In the genomic region with DNA sequence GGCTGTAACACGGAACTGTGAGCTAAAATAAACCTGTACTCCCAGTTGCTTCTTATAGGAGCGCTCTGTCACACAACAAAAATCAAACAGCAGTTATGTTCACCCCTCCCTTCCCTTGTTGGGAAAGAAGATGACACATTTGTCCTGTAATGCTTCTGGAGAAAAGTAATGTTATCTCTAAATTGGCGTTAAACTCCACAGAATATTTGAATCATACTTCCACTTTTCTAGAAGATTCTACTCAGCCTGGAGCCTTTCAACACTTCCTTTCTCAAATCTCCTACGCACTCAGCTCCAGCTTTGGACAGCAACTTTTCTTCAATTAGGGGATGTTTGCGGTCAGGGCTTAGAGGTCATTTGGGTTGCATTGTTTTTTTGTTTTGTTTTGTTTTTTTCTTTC, we compare ENCODE assay signal across 30 mouse cellular contexts. TPM values are rescaled to one million over a fixed set of nuclear protein-coding genes. Genes with fewer than 3 reads are reported as not detected.
DNase-seq lines count a peak whose midpoint lies in the region; ATAC-seq and TF ChIP-seq lines count a peak whose summit lies in the region.
"Had no signal": no experiment of that assay in that cellular context is flagged by ENCODE, and none has a peak within 500 bp of the region (broad histone marks: within the 10 kb centered on the region; RNA-seq: fewer than 3 reads in every experiment).

No protein-coding gene starts in this region.

- no peak for ATAC-seq in hindbrain, embryonic 12.5 days (ENCODE audit: low FRiP score)
- ATAC-seq: CD4-positive, CD25-positive, alpha-beta regulatory T cell, adult 4 months; forebrain, embryonic 13.5 days; inflammation-experienced regulatory T-cells, adult 6 months; midbrain, embryonic 16.5 days had no signal

- DNase-seq in heart, adult 8-10 months (ENCODE audit: low spot score), result peak; percentile 67
- no peak for DNase-seq in heart, postnatal 14 days
- DNase-seq in lung, postnatal 25 days (ENCODE audit: low spot score), result peak; percentile 22
- DNase-seq in lung, adult 2 months, result no peak
- DNase-seq in right cerebral cortex, postnatal 14 days, result no peak
- DNase-seq: adrenal gland, postnatal 14 days; cerebellum, adult 18-20 months; cerebellum, postnatal 14 days; gastrocnemius, postnatal 36 days; kidney, adult 11 months; kidney, postnatal 25 days; liver; lung, embryonic 14.5 days; right cerebral cortex, adult 18-20 months; right cerebral cortex, postnatal 4 days; thymus, adult 2 months; thymus, postnatal 36 days had no signal

- no peak for TF ChIP-seq CTCF in lung, adult 2 months (IDR thresholded peaks at IDR 0.05; ENCODE audit: insufficient read depth, low read length)

- H3K4me3 ChIP-seq in lung, adult 2 months (replicated peaks; ENCODE audit: extremely low read depth, low read depth, low read length), result no peak overlapping the region
- no peak overlapping the region for H3K4me3 ChIP-seq in macrophage (ENCODE audit: inconsistent target)
- no peak overlapping the region for H3K4me3 ChIP-seq in hindbrain, embryonic 12.5 days
- H3K4me3 ChIP-seq: forebrain, embryonic 13.5 days; hindbrain, embryonic 15.5 days; kidney, embryonic 15.5 days; myocyte; neural tube, embryonic 12.5 days had no signal

- intact Hi-C loops in heart, postnatal 14 days (cut with DNase I), result no loop called here

- no peaks in the 10 kb centered on the region for H3K79me2 ChIP-seq in macrophage (ENCODE audit: inconsistent target)

- no peak overlapping the region for H3K9ac ChIP-seq in hindbrain, embryonic 12.5 days
- H3K9ac ChIP-seq: forebrain, embryonic 13.5 days; hindbrain, embryonic 15.5 days; kidney, embryonic 15.5 days; lung, embryonic 14.5 days; neural tube, embryonic 12.5 days had no signal

- H3K27ac ChIP-seq in macrophage, result peak overlapping the region; percentile 75
- no peak overlapping the region for H3K27ac ChIP-seq in hindbrain, embryonic 12.5 days
- H3K27ac ChIP-seq: forebrain, embryonic 13.5 days; hindbrain, embryonic 15.5 days; kidney, embryonic 15.5 days; neural tube, embryonic 12.5 days; stomach, postnatal 0 days had no signal

- H3K9me3 ChIP-seq in hindbrain, embryonic 12.5 days (replicated peaks), result no peaks in the 10 kb centered on the region
- H3K9me3 ChIP-seq: forebrain, embryonic 13.5 days; hindbrain, embryonic 15.5 days; kidney, embryonic 15.5 days; neural tube, embryonic 12.5 days had no signal

- no peak for TF ChIP-seq POLR2A in lung, adult 2 months (IDR thresholded peaks at IDR 0.05; ENCODE audit: borderline replicate concordance, extremely low read depth, low read depth, low read length)

- H3K4me1 ChIP-seq in lung, adult 2 months (ENCODE audit: control insufficient read depth, insufficient read depth, low read length), result no peaks in the 10 kb centered on the region; the same call in 1 of the 2 replicates
- H3K4me1 ChIP-seq in hindbrain, embryonic 12.5 days, result 0 out of 2 replicates have a peak, but pooled peaks cover 2% of the 10 kb centered on the region
- H3K4me1 ChIP-seq: forebrain, embryonic 13.5 days; hindbrain, embryonic 15.5 days; neural tube, embryonic 12.5 days had no signal

- no peak overlapping the region for H3K4me2 ChIP-seq in hindbrain, embryonic 12.5 days (replicated peaks)
- H3K4me2 ChIP-seq: forebrain, embryonic 13.5 days; heart, embryonic 11.5 days; hindbrain, embryonic 15.5 days; kidney, embryonic 15.5 days; lung, embryonic 14.5 days; midbrain, embryonic 11.5 days; neural tube, embryonic 12.5 days had no signal

- WGBS in lung, adult 2 months, result 72% methylated on average over 5 of the region's 5 CpGs
- WGBS in macrophage (ENCODE audit: missing documents), result 34% methylated on average over 5 of the region's 5 CpGs
- 88% methylated on average over 5 of the region's 5 CpGs for WGBS in hindbrain, embryonic 12.5 days

- H3K27me3 ChIP-seq in hindbrain, embryonic 12.5 days, result no peaks in the 10 kb centered on the region
- H3K27me3 ChIP-seq: forebrain, embryonic 13.5 days; hindbrain, embryonic 15.5 days; kidney, embryonic 15.5 days; neural tube, embryonic 12.5 days had no signal

- no peaks in the 10 kb centered on the region for H3K36me3 ChIP-seq in macrophage (ENCODE audit: inconsistent target)
- H3K36me3 ChIP-seq in hindbrain, embryonic 12.5 days, result no peaks in the 10 kb centered on the region
- H3K36me3 ChIP-seq: hindbrain, embryonic 15.5 days; kidney, embryonic 15.5 days; neural tube, embryonic 12.5 days had no signal

RNA-seq across cellular contexts. Expression of a gene that starts 20.7 kb away (rescaled TPM):
- 100 to 1,000 TPM; 125 to 153 (median 140) TPM for total RNA-seq in heart, adult 8-10 months (2022)
- total RNA-seq in heart, postnatal 14 days (2021), result 100 to 1,000 TPM; 134 to 135 TPM
- 20.6 and 34.2 TPM in 2 replicates for polyA plus RNA-seq in lung, adult 2 months (2012; rRNA removed)
- 100 to 1,000 TPM in 4 of 26 experiments, 10 to 100 TPM in 22; 27.7 to 109 (median 77.3) TPM for total RNA-seq in macrophage (2018; cell fraction: chromatin; rRNA removed)
- total RNA-seq in macrophage (2018; cell fraction: cytosol; rRNA removed), result 100 to 1,000 TPM; 101 to 187 (median 138) TPM
- total RNA-seq in macrophage (2018; cell fraction: nucleus; rRNA removed), result 100 to 1,000 TPM in 4 of 26 experiments, 10 to 100 TPM in 22; 42.1 to 128 (median 84.0) TPM
- 132 to 355 TPM (median 176 TPM) in 3 replicates for polyA plus RNA-seq in macrophage (2018)
- polyA plus RNA-seq in hindbrain, embryonic 12.5 days (2016; fragmentation: Nextera tagmentation; extraction: Ambion mirVana), result 308 and 324 TPM in 2 replicates

Comparison
In these comparisons a context has a peak if more than half of its experiments do, and no peak if none do; other contexts are left out.
1. DNase-seq: peak in heart, adult 8-10 months (single experiment) and lung, postnatal 25 days (single experiment); none in heart, postnatal 14 days (0 of 2), lung, adult 2 months (single experiment) and right cerebral cortex, postnatal 14 days (single experiment).